ENCODE assay signal across 21 mouse cellular contexts in the genomic region with DNA sequence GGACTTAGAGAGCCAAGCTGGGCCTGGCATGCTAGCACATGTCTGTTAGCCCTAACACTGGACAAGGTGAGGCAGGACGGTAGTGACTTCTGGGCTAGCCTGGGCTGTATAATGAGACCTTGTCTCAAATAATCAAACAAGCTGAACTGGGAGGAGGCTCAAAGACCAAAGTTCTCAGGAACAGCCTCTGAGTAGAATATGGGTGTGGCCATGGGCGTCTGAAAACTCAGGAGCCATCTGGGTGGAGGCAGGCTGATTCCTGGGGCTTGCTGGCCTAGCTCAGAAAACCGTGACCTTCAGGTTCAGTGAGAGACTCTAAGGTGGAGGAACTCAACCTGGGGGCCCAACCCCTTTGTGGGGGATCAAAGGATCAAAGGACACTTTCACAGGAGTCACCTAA. TPM values are rescaled to one million over a fixed set of nuclear protein-coding genes. Genes with fewer than 3 reads are reported as not detected.
DNase-seq lines count a peak whose midpoint lies in the region; ATAC-seq and TF ChIP-seq lines count a peak whose summit lies in the region.
"Had no signal": no experiment of that assay in that cellular context is flagged by ENCODE, and none has a peak within 500 bp of the region (broad histone marks: within the 10 kb centered on the region; RNA-seq: fewer than 3 reads in every experiment).

No protein-coding gene starts in this region.

- no peak overlapping the region for H3K4me2 ChIP-seq in liver, embryonic 11.5 days
- H3K4me2 ChIP-seq in stomach, postnatal 0 days (replicated peaks; ENCODE audit: low read depth), result no peak overlapping the region
- H3K4me2 ChIP-seq: heart, embryonic 13.5 days; hindbrain, embryonic 15.5 days; kidney, embryonic 15.5 days; neural tube, embryonic 12.5 days had no signal

- no peak overlapping the region for H3K4me3 ChIP-seq in liver, embryonic 11.5 days (ENCODE audit: low read depth, low read length)
- no peak overlapping the region for H3K4me3 ChIP-seq in stomach, postnatal 0 days (ENCODE audit: low read depth, low read length)
- H3K4me3 ChIP-seq: heart, embryonic 13.5 days; hindbrain, embryonic 15.5 days; kidney, embryonic 15.5 days; left cerebral cortex, adult 2 months; neural tube, embryonic 12.5 days had no signal

- WGBS in liver, embryonic 11.5 days, result 54% methylated on average over 3 of the region's 3 CpGs
- WGBS in stomach, postnatal 0 days, result 56% methylated on average over 3 of the region's 3 CpGs

- peak; percentile 48 for DNase-seq in kidney, adult 9 months
- DNase-seq in kidney, postnatal 14 days, result no peak
- no peak for DNase-seq in liver, embryonic 11.5 days (ENCODE audit: low spot score)
- peak; percentile 36 for DNase-seq in stomach, postnatal 0 days (ENCODE audit: low spot score)
- no peak for DNase-seq in right cerebral cortex, postnatal 36 days (ENCODE audit: low spot score in 2 of 2)
- no peak for DNase-seq in thymus, postnatal 25 days
- no peak for DNase-seq in left cerebral cortex, postnatal 25 days (ENCODE audit: low spot score in 2 of 2)
- DNase-seq: cerebellum, adult 11 months; cerebellum, postnatal 36 days; heart, postnatal 36 days; lung, postnatal 14 days had no signal

- intact Hi-C loops in left cerebral cortex, postnatal 25 days (cut with DNase I), result no loop called here

- ATAC-seq in erythroblast, adult 5-6 weeks (replicated peaks; ENCODE audit: low FRiP score, poor library complexity, severe bottlenecking), result peak; percentile 71; the same call in 1 of the 2 replicates
- ATAC-seq in liver, embryonic 11.5 days (replicated peaks; ENCODE audit: low FRiP score), result peak; percentile 67
- peak; percentile 53 for ATAC-seq in stomach, postnatal 0 days (ENCODE audit: low FRiP score, low TSS enrichment)
- ATAC-seq: forebrain, embryonic 14.5 days had no signal

- H3K9ac ChIP-seq in liver, embryonic 11.5 days (ENCODE audit: low read depth, low read length), result no peak overlapping the region
- no peak overlapping the region for H3K9ac ChIP-seq in stomach, postnatal 0 days (ENCODE audit: low read length)
- H3K9ac ChIP-seq: heart, embryonic 13.5 days; hindbrain, embryonic 15.5 days; kidney, embryonic 15.5 days; neural tube, embryonic 12.5 days had no signal

- H3K36me3 ChIP-seq in liver, embryonic 11.5 days (ENCODE audit: control insufficient read depth, insufficient read depth, low read length), result no peaks in the 10 kb centered on the region
- H3K36me3 ChIP-seq in stomach, postnatal 0 days (ENCODE audit: control insufficient read depth, insufficient read depth, low read length), result peaks cover 3% of the 10 kb centered on the region; the same call in 1 of the 2 replicates
- H3K36me3 ChIP-seq: hindbrain, embryonic 15.5 days; kidney, embryonic 15.5 days; neural tube, embryonic 12.5 days had no signal

- H3K27me3 ChIP-seq in liver, embryonic 11.5 days (replicated peaks; ENCODE audit: control insufficient read depth, insufficient read depth, low read length), result no peaks in the 10 kb centered on the region
- H3K27me3 ChIP-seq in stomach, postnatal 0 days (ENCODE audit: control insufficient read depth, insufficient read depth, low read length), result no peaks in the 10 kb centered on the region
- H3K27me3 ChIP-seq: CH12.LX; heart, embryonic 13.5 days; hindbrain, embryonic 15.5 days; kidney, embryonic 15.5 days; neural tube, embryonic 12.5 days had no signal

- no peaks in the 10 kb centered on the region for H3K9me3 ChIP-seq in liver, embryonic 11.5 days (ENCODE audit: control insufficient read depth, low read length)
- no peaks in the 10 kb centered on the region for H3K9me3 ChIP-seq in stomach, postnatal 0 days (ENCODE audit: control insufficient read depth, low read length)
- H3K9me3 ChIP-seq: heart, embryonic 13.5 days; hindbrain, embryonic 15.5 days; kidney, embryonic 15.5 days; neural tube, embryonic 12.5 days had no signal

- H3K4me1 ChIP-seq in liver, embryonic 11.5 days (replicated peaks; ENCODE audit: control insufficient read depth, insufficient read depth, low read length), result peaks cover 11% of the 10 kb centered on the region
- H3K4me1 ChIP-seq in stomach, postnatal 0 days (replicated peaks; ENCODE audit: control insufficient read depth, insufficient read depth), result no peaks in the 10 kb centered on the region
- H3K4me1 ChIP-seq: hindbrain, embryonic 15.5 days; neural tube, embryonic 12.5 days had no signal

- no peak for TF ChIP-seq CTCF in stomach, postnatal 0 days (IDR thresholded peaks at IDR 0.05; ENCODE audit: low read depth)

- TF ChIP-seq EP300 in stomach, postnatal 0 days (optimal IDR thresholded peaks at IDR 0.05), result no peak

- no peak overlapping the region for H3K27ac ChIP-seq in liver, embryonic 11.5 days (ENCODE audit: low read depth, low read length)
- H3K27ac ChIP-seq in stomach, postnatal 0 days (replicated peaks), result no peak overlapping the region
- H3K27ac ChIP-seq: heart, embryonic 13.5 days; hindbrain, embryonic 15.5 days; kidney, embryonic 15.5 days; left cerebral cortex, adult 2 months; neural tube, embryonic 12.5 days had no signal

RNA-seq across cellular contexts. Expression of a gene that starts 13.4 kb away (rescaled TPM):
- total RNA-seq in erythroblast, adult 5-6 weeks (2015; ENCODE audit: low replicate concordance), result 18.8 and 56.0 TPM in 2 replicates
- total RNA-seq in erythroblast, adult 5-6 weeks (2017; ENCODE audit: low replicate concordance), result 58.7 and 68.4 TPM in 2 replicates
- polyA plus RNA-seq in liver, embryonic 11.5 days (2014; fragmentation: Nextera tagmentation; extraction: Ambion mirVana), result 14.1 and 14.8 TPM in 2 replicates
- 9.6 and 10.2 TPM in 2 replicates for polyA plus RNA-seq in stomach, postnatal 0 days (2015; fragmentation: Nextera tagmentation; extraction: Ambion mirVana)
- total RNA-seq in left cerebral cortex, postnatal 25 days (2021), result 10 to 100 TPM; 18.5 to 21.1 TPM

RNA-seq across cellular contexts. Expression of a gene that starts 27.9 kb away (rescaled TPM):
- total RNA-seq in erythroblast, adult 5-6 weeks (2015; ENCODE audit: low replicate concordance), result 6.3 and 11.5 TPM in 2 replicates
- 3.6 and 8.9 TPM in 2 replicates for total RNA-seq in erythroblast, adult 5-6 weeks (2017; ENCODE audit: low replicate concordance)
- 24.8 and 29.5 TPM in 2 replicates for polyA plus RNA-seq in liver, embryonic 11.5 days (2014; fragmentation: Nextera tagmentation; extraction: Ambion mirVana)
- polyA plus RNA-seq in stomach, postnatal 0 days (2015; fragmentation: Nextera tagmentation; extraction: Ambion mirVana), result 23.4 and 24.3 TPM in 2 replicates
- 10 to 100 TPM; 50.4 to 51.4 TPM for total RNA-seq in left cerebral cortex, postnatal 25 days (2021)

RNA-seq across cellular contexts. Expression of a gene that starts 45.2 kb away (rescaled TPM):
- 2.9 and 22.8 TPM in 2 replicates for total RNA-seq in erythroblast, adult 5-6 weeks (2015; ENCODE audit: low replicate concordance)
- total RNA-seq in erythroblast, adult 5-6 weeks (2017; ENCODE audit: low replicate concordance), result 36.4 and 49.5 TPM in 2 replicates
- 1.2 TPM in 2 replicates for polyA plus RNA-seq in liver, embryonic 11.5 days (2014; fragmentation: Nextera tagmentation; extraction: Ambion mirVana)
- 0.73 and 0.97 TPM in 2 replicates for polyA plus RNA-seq in stomach, postnatal 0 days (2015; fragmentation: Nextera tagmentation; extraction: Ambion mirVana)
- 10 to 100 TPM; 67.1 to 71.7 TPM for total RNA-seq in left cerebral cortex, postnatal 25 days (2021)

RNA-seq across cellular contexts. Expression of a gene that starts 47.1 kb away (rescaled TPM):
- total RNA-seq in erythroblast, adult 5-6 weeks (2015; ENCODE audit: low replicate concordance), result 86.5 and 91.5 TPM in 2 replicates
- 36.9 and 54.7 TPM in 2 replicates for total RNA-seq in erythroblast, adult 5-6 weeks (2017; ENCODE audit: low replicate concordance)
- polyA plus RNA-seq in liver, embryonic 11.5 days (2014; fragmentation: Nextera tagmentation; extraction: Ambion mirVana), result 166 and 173 TPM in 2 replicates
- polyA plus RNA-seq in stomach, postnatal 0 days (2015; fragmentation: Nextera tagmentation; extraction: Ambion mirVana), result 199 and 201 TPM in 2 replicates
- total RNA-seq in left cerebral cortex, postnatal 25 days (2021), result 100 to 1,000 TPM; 249 to 254 TPM

RNA-seq across cellular contexts. Expression of a gene that starts 51.1 kb away (rescaled TPM):
- total RNA-seq in erythroblast, adult 5-6 weeks (2015; ENCODE audit: low replicate concordance), result not detected in 2 replicates
- total RNA-seq in erythroblast, adult 5-6 weeks (2017; ENCODE audit: low replicate concordance), result not detected in 2 replicates
- 0.18 TPM in 2 replicates for polyA plus RNA-seq in liver, embryonic 11.5 days (2014; fragmentation: Nextera tagmentation; extraction: Ambion mirVana)
- not detected in 2 replicates for polyA plus RNA-seq in stomach, postnatal 0 days (2015; fragmentation: Nextera tagmentation; extraction: Ambion mirVana)
- total RNA-seq in left cerebral cortex, postnatal 25 days (2021), result under 1 TPM; 0.25 to 0.34 TPM
- total RNA-seq: CH12.LX; heart, postnatal 36 days; left cerebral cortex, adult 2 months had no signal
- polyA plus RNA-seq: forebrain, embryonic 14.5 days; gonadal fat pad, adult 2 months; hindbrain, embryonic 15.5 days; urinary bladder, adult 2 months had no signal

Comparison
In these comparisons a context has a peak if more than half of its experiments do, and no peak if none do; other contexts are left out.
1. DNase-seq: peak in kidney, adult 9 months (single experiment) and stomach, postnatal 0 days (single experiment); none in kidney, postnatal 14 days (single experiment), liver, embryonic 11.5 days (single experiment), right cerebral cortex, postnatal 36 days (0 of 2), thymus, postnatal 25 days (single experiment) and left cerebral cortex, postnatal 25 days (0 of 2).
2. RNA of a gene that starts 27.9 kb away (total RNA-seq): 50.4 to 51.4 TPM in left cerebral cortex, postnatal 25 days; 3.6 to 11.5 TPM in erythroblast, adult 5-6 weeks; every median in the first group is over 4 times any median in the second.
3. Peak in every context shown above with its lines, with median percentiles within 50 percentile points of each other: ATAC-seq.